Mouse (Mus musculus) liver, embryonic 11.5 days (tissue): ENCODE results near the gene Cyfip2. TPM values are rescaled to one million over a fixed set of nuclear protein-coding genes. Genes with fewer than 3 reads are reported as not detected.

Experiments used
- ATAC-seq: fragments of 200-750 bp; cut with Nextera tagmentation; replicated peaks from 2 replicates; pipeline ENCODE4 v1.8.0; 2017; ENCODE audit warnings: moderate number of reproducible peaks, mild to moderate bottlenecking, moderate TSS enrichment, moderate library complexity; ENCODE audit not compliant: low FRiP score
- DNase-seq: peaks from one replicate; pipeline ENCODE4 v3.0.0-alpha.2; 2017; ENCODE audit warnings: low spot score
- H3K27ac ChIP-seq: fragments of 300-500 bp; sonication (generic); 2 replicates; pipeline ENCODE4 v1.5.1; 2014; ENCODE audit warnings: mild to moderate bottlenecking, low read depth, low read length, control low read depth
- H3K27me3 ChIP-seq: fragments of 300-500 bp; sonication (generic); replicated peaks from 2 replicates; pipeline ENCODE4 v1.6.1; 2014; ENCODE audit warnings: low read length, mixed read lengths; ENCODE audit not compliant: control insufficient read depth, insufficient read depth
- H3K36me3 ChIP-seq: fragments of 300-500 bp; sonication (generic); 2 replicates; pipeline ENCODE4 v1.6.1; 2014; ENCODE audit warnings: mild to moderate bottlenecking, low read length, moderate library complexity, mixed read lengths; ENCODE audit not compliant: control insufficient read depth, insufficient read depth
- H3K4me1 ChIP-seq: fragments of 300-500 bp; sonication (generic); replicated peaks from 2 replicates; pipeline ENCODE4 v1.6.1; 2014; ENCODE audit warnings: low read length, mixed read lengths; ENCODE audit not compliant: control insufficient read depth, insufficient read depth
- H3K4me2 ChIP-seq: fragments of 300-500 bp; sonication (generic); 2 replicates; pipeline ENCODE4 v1.6.1; 2014; ENCODE audit warnings: mild to moderate bottlenecking, control low read depth, moderate library complexity
- H3K4me3 ChIP-seq: fragments of 300-500 bp; sonication (generic); 2 replicates; pipeline ENCODE4 v1.5.1; 2014; ENCODE audit warnings: low read depth, low read length, control low read depth
- H3K9ac ChIP-seq: fragments of 300-500 bp; sonication (generic); 2 replicates; pipeline ENCODE4 v1.6.1; 2014; ENCODE audit warnings: low read depth, low read length, control low read depth
- H3K9me3 ChIP-seq: fragments of 300-500 bp; sonication (generic); 2 replicates; pipeline ENCODE4 v1.6.1; 2016; ENCODE audit warnings: low read length, inconsistent platforms, mixed read lengths; ENCODE audit not compliant: control insufficient read depth
- WGBS: fragments of 180-500 bp; shearing (Covaris S2); extraction: QIAGEN DNeasy Blood & Tissue Kit; methylation state at CpG from one replicate; pipeline ENCODE4 v1.1.7; 2014; 5-methylcytosine and 5-hydroxymethylcytosine counted together
- polyA plus RNA-seq: library from polyadenylated mRNA; unstranded; fragments of >200 nt; fragmentation: Nextera tagmentation; extraction: Ambion mirVana; gene quantifications from 2 replicates; pipeline ENCODE4 v1.2.1, GENCODE M21; 2014

Cyfip2 gene
- polyA plus RNA-seq, 1 experiment from 2014 or later = 8.7 TPM

DNA sequence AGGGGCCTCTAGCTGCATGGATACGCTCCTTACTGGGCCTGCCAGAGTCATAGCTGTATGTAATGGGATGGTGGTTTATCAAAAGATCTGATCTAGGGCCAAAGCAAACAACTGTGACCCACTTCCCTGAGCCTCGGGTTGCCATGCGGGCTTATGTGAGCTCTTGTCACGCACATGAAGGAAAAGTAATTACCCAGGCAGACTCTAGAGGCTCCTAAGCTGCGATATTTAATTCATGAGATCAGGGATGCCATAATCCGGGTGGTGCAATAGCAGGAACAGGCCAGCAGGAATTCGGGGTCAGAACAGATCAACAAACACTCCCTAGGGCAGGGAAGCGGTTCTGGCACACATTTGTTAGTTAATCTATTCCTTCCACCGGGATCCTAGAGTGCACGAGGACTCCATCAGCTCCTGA is 21.7 kb downstream of the Cyfip2 start:
- no peak; the same call in 1 of the 2 replicates for ATAC-seq
- Histone ChIP-seq H3K4me3 (no peak overlapping the region), H3K9ac (no peak overlapping the region), H3K9me3 (no peaks in the 10 kb centered on the region), H3K36me3 (no peaks in the 10 kb centered on the region), H3K4me1 (no peaks in the 10 kb centered on the region), H3K27me3 (no peaks in the 10 kb centered on the region), H3K4me2 (no peak overlapping the region), H3K27ac (no peak overlapping the region)
- 56% methylated on average over 10 of the region's 10 CpGs for WGBS
- DNase-seq = no peak

DNA sequence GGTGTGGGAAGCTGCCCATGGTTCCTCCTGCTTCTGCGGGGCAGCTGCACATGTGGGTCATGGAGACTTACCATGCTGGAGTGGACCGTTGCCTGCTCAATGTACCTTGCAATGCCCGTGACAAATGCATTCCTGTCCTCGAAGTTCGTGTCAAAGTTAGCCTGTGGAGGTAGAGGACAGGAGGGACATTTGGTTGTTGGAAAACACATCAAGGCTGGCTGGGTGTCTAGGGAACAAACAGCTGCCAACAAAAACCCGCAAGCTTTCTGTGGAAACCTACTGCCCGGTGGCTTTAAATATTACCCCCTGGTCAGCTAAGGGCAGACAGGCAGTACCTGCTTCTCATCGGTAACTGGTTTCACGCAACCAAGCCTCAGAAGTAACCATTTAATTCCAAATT is 23.1 kb downstream of the Cyfip2 start:
- Histone ChIP-seq H3K9ac (no peak overlapping the region), H3K4me1 (no peaks in the 10 kb centered on the region), H3K4me2 (no peak overlapping the region), H3K9me3 (no peaks in the 10 kb centered on the region), H3K27ac (no peak overlapping the region), H3K4me3 (no peak overlapping the region), H3K27me3 (no peaks in the 10 kb centered on the region), H3K36me3 (no peaks in the 10 kb centered on the region)
- DNase-seq (no peak), ATAC-seq (no peak)
- WGBS = 85% methylated on average over 9 of the region's 9 CpGs

DNA sequence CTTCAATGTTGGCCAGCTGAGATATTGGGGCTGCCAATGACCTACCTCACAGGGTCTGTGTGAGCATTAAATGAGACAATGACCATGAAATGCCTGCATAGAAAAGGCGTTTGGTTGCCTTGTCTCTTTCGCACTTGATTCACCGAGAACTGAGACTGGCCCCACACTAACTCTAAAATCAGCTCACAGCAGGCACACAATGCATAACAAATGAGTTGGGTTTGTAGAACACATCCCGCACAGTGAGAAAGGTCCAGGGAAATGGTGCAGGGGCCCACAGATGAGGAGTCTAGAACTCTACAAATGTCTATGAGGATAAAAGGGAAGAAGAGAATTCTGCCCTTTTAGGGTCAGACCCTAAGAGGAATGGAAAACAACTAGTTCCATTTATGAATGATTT is 23.6 kb downstream of the Cyfip2 start:
- Histone ChIP-seq H3K27me3 (no peaks in the 10 kb centered on the region), H3K4me1 (no peaks in the 10 kb centered on the region), H3K27ac (no peak overlapping the region), H3K4me2 (no peak overlapping the region), H3K36me3 (no peaks in the 10 kb centered on the region), H3K9ac (no peak overlapping the region), H3K4me3 (no peak overlapping the region), H3K9me3 (no peaks in the 10 kb centered on the region)
- WGBS = 85% methylated on average over 4 of the region's 4 CpGs
- DNase-seq (no peak), ATAC-seq (no peak)

DNA sequence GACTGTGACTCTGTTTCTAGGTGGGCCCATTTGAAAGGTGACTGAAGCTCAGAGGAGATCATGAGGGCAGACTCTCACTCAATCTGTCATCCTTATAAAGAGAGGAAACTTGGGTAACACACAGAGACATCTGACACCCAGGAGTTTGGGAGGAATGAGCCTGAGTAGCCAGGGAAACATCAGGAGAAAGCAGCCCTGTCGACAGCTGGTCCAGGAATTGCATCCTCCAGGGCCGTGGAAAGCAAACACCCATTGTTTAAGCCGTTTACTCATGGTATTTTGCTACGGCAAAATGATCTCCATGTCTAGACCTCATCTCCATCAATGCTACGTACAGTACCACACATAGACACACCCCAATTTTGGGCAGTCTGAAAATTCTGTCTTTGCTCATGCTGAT is 24.6 kb downstream of the Cyfip2 start:
- no peaks in the 10 kb centered on the region for H3K27me3 ChIP-seq
- no peak overlapping the region for H3K9ac ChIP-seq
- no peak overlapping the region for H3K4me3 ChIP-seq
- no peak overlapping the region for H3K27ac ChIP-seq
- WGBS = 80% methylated on average over 5 of the region's 5 CpGs
- no peak overlapping the region for H3K4me2 ChIP-seq
- no peaks in the 10 kb centered on the region for H3K36me3 ChIP-seq
- ATAC-seq (no peak), DNase-seq (no peak)
- no peaks in the 10 kb centered on the region for H3K9me3 ChIP-seq
- H3K4me1 ChIP-seq = no peaks in the 10 kb centered on the region

DNA sequence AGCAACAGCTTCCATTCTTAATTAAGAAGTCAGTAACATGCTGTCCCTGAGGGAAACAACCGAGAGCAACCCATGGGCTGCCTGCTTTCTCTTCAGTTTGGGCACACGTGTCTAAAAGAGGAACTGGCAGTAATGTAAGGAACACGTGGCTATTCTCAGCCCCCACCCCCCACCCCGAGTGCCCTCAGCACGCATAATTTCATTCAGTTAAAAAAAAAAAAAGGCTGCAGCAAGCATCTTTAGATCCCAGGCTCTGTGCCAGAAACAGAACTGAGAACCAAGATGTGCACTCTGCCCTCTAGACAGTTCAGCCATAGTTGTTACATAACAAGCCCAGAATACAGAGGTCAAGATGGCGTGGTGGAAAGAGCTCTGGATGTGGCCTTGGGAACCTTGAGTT is 25.9 kb downstream of the Cyfip2 start:
- DNase-seq (no peak), ATAC-seq (no peak)
- no peaks in the 10 kb centered on the region for H3K36me3 ChIP-seq
- H3K9me3 ChIP-seq = no peaks in the 10 kb centered on the region
- no peaks in the 10 kb centered on the region for H3K27me3 ChIP-seq
- H3K27ac ChIP-seq = no peak overlapping the region
- no peaks in the 10 kb centered on the region for H3K4me1 ChIP-seq
- no peak overlapping the region for H3K4me2 ChIP-seq
- 47% methylated on average over 6 of the region's 6 CpGs for WGBS
- H3K9ac ChIP-seq = no peak overlapping the region
- no peak overlapping the region for H3K4me3 ChIP-seq

DNA sequence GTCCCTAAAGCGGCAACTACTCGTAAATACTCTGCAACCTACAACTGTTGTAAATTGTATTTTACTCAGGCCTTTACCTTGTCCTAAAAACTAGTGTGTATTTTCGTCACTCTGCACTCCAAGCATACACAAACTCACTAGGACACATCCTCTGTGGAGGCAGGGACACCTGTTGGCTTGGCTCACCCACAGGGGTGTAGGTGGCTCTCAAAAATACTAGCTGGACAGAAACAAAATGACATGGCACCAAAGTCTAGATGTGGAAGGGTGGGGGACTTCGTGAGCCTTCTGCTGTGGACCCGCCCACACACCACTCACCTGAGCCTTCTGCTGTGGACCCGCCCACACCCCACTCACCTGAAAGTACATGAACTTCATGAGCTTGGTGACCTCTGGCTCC is 28.9 kb downstream of the Cyfip2 start:
- 82% methylated on average over 6 of the region's 6 CpGs for WGBS
- Histone ChIP-seq H3K4me1 (no peaks in the 10 kb centered on the region), H3K9me3 (no peaks in the 10 kb centered on the region), H3K4me2 (no peak overlapping the region), H3K27me3 (no peaks in the 10 kb centered on the region), H3K9ac (no peak overlapping the region), H3K4me3 (no peak overlapping the region), H3K27ac (no peak overlapping the region), H3K36me3 (no peaks in the 10 kb centered on the region)
- ATAC-seq = no peak
- DNase-seq = no peak

DNA sequence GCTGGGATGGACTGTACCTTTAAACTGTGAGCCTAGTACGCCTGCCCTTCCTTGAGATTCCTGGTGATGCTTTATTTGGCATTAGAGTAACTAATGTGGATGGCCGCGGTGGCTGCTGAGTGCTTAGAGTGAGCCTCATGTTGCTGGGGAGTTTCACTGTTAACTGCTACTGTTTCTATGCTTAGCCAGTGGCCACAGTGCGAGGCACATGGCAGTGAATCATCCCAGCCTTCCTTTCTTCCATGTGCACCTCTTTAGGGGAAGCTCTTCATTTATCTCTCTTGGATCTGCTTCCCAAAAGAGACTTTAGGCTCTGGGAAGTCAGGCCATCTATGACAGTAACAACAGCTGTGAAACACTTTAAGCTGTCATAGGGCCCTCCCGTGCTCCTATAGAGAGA is 30.0 kb downstream of the Cyfip2 start:
- DNase-seq = no peak
- Histone ChIP-seq H3K4me1 (no peaks in the 10 kb centered on the region), H3K9me3 (no peaks in the 10 kb centered on the region), H3K27me3 (no peaks in the 10 kb centered on the region), H3K36me3 (no peaks in the 10 kb centered on the region), H3K4me2 (no peak overlapping the region), H3K27ac (no peak overlapping the region), H3K4me3 (no peak overlapping the region), H3K9ac (no peak overlapping the region)
- no peak for ATAC-seq
- whole genome bisulfite sequencing = 85% methylated on average over 5 of the region's 5 CpGs

DNA sequence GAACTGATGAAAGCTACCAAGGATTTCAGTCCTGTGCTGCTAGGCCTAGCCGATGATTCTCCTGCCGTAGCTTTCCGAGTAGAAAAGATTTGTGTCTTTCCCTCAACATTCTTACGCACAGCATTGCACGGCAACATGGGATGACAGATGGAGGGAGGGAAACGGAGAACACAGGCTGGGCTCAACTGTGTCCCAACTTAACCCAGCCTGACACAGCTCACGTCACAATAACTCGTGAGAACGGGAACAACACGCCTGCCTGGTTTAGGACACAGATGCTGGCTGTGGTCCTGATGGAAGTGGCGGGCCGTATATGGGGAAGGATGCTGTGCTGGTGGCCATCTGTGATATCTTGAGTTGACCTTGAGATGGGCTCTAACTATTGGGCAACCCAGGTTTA is 34.0 kb downstream of the Cyfip2 start:
- Histone ChIP-seq H3K4me1 (no peaks in the 10 kb centered on the region), H3K4me3 (no peak overlapping the region), H3K9me3 (no peaks in the 10 kb centered on the region), H3K36me3 (no peaks in the 10 kb centered on the region), H3K4me2 (no peak overlapping the region), H3K27me3 (no peaks in the 10 kb centered on the region), H3K27ac (no peak overlapping the region), H3K9ac (no peak overlapping the region)
- ATAC-seq = no peak
- DNase-seq = no peak
- WGBS = 89% methylated on average over 12 of the region's 12 CpGs

DNA sequence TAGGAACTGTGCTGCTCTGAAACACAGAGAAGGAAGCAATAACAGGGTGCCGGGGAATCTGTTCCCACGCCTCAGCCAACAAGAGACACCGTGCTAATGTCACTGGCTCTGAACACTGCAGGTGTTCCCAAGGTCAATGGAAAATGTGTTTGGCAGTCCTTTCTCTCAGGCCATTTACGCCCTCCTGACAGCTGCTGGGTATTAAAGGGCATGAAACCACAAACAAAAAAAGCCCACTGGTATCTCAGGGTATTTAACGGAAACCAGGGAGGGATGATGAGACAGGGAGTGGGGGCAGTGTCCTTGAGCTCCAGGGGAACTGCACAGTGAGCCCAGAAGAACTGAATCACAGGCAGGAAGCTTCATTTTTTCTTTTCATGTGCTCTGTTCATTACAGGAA is 34.5 kb downstream of the Cyfip2 start:
- H3K9me3 ChIP-seq = no peaks in the 10 kb centered on the region
- H3K27me3 ChIP-seq = no peaks in the 10 kb centered on the region
- H3K27ac ChIP-seq = no peak overlapping the region
- H3K9ac ChIP-seq = no peak overlapping the region
- WGBS = 80% methylated on average over 5 of the region's 5 CpGs
- H3K36me3 ChIP-seq = no peaks in the 10 kb centered on the region
- ATAC-seq (no peak), DNase-seq (no peak)
- H3K4me1 ChIP-seq = no peaks in the 10 kb centered on the region
- H3K4me2 ChIP-seq = no peak overlapping the region
- H3K4me3 ChIP-seq = no peak overlapping the region
